Mouse (Mus musculus): ENCODE results near the gene S100a9.

DNA sequence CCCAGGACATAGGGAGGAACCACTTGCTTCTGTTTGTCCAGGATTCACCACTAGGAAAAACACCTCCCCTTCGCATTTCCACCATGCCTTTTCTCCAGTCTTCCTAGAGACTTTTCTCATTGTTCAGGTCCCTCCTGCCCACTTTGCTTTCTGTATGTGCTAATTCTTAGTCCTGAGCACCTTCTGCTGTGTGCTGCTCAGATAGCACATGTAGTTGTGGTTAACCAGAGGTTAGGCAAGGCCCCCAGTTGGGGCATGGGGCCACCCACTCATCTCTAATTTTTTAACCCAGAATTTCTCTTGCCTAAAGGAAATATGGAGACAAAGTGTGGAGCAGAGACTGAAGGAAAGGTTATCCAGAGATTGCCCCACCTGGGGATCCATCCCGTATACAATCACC lies 6.7 kb upstream of the S100a9 start:
- TF ChIP-seq CTCF (IDR thresholded peaks at IDR 0.05; ENCODE audit: low read depth) = no peak
- TF ChIP-seq EP300 (IDR thresholded peaks at IDR 0.05; ENCODE audit: low read depth) = no peak

Data from liver, embryonic 14.5 days (tissue).